Mouse (Mus musculus) bone marrow, adult 2 months (tissue): ENCODE results near the gene Ppox.

Experiments
- CTCF ChIP-seq: fragments of 200-500 bp; IDR thresholded peaks from 2 replicates; pipeline ENCODE4 v1.5.1; 2011; ENCODE audit warnings: low read length, control low read depth; ENCODE audit not compliant: control insufficient read depth, insufficient read depth
- POLR2A ChIP-seq: fragments of 200-500 bp; IDR thresholded peaks from 2 replicates; pipeline ENCODE4 v1.6.1; 2011; ENCODE audit warnings: low read depth, mild to moderate bottlenecking, control low read depth, low read length, borderline replicate concordance; ENCODE audit not compliant: control insufficient read depth

GRCm38 (mm10) chr1:171237438-171237837 is 43.5 kb downstream of the Ppox start:
- no peak for TF ChIP-seq CTCF
- no peak for TF ChIP-seq POLR2A
